Mouse (Mus musculus) brain, embryonic 14.5 days (tissue): Measurements from ENCODE around the gene Pus3. TPM values are rescaled to one million over a fixed set of nuclear protein-coding genes. Genes with fewer than 3 reads are reported as not detected.

Experiments
- DNase-seq: peaks from one replicate; pipeline ENCODE4 v3.0.0-alpha.2; 2011; ENCODE audit warnings: low read depth
- CTCF ChIP-seq: fragments of 200-500 bp; IDR thresholded peaks from 2 replicates; pipeline ENCODE4 v1.5.1; 2012; ENCODE audit warnings: inconsistent platforms, mild to moderate bottlenecking, moderate library complexity, borderline replicate concordance; ENCODE audit not compliant: insufficient read depth, insufficient read length; ENCODE audit errors: extremely low read depth
- POLR2A ChIP-seq: fragments of 200-500 bp; IDR thresholded peaks from 2 replicates; pipeline ENCODE4 v1.6.1; 2012; ENCODE audit warnings: mild to moderate bottlenecking, inconsistent platforms, borderline replicate concordance; ENCODE audit not compliant: poor library complexity, insufficient read depth, insufficient read length, severe bottlenecking; ENCODE audit errors: extremely low read depth
- polyA plus RNA-seq: library from polyadenylated mRNA; depleted of rRNA; stranded (reverse); fragments of >200 nt; gene quantifications from 2 replicates; pipeline ENCODE4 v1.2.3, GENCODE M21; 2012; rRNA removed

The Pus3 gene
- 12.6 and 16.1 TPM in 2 replicates for polyA plus RNA-seq

GRCm38 (mm10) chr9:35558257-35559008 lies at the start of gene Pus3, which contains the start of gene Ddx25:
Gene Pus3, plus strand, starts transcription at chr9:35558595.
Gene Ddx25, minus strand, starts transcription at chr9:35558528.
- DNase-seq = peak; percentile 80
- TF ChIP-seq POLR2A (peak; percentile 66), CTCF (no peak)

DNA sequence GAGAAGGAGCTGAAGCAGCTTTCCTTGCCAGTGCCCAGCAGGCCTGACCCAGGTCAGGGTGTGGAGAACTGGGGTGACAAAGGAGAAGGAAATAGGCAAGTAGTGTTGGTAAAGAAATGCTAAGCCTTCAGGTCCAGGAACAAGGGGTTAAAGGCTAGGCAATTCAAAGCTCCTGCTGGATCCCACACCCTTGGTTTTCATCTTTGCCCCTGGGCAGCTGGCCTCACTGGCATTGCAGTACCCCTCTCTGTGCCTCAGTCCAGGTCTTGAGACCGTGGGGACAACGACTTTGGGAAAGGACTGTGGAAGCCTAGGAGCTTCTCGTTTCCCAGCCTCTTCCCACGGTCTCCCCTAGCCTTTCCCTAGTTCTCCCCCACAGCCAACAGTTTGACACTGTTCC lies 44.5 kb upstream of the Pus3 start:
- DNase-seq = no peak
- TF ChIP-seq POLR2A (no peak), CTCF (no peak)

GRCm38 (mm10) chr9:35516182-35516581 lies 42.2 kb upstream of the Pus3 start:
- no peak for TF ChIP-seq CTCF
- TF ChIP-seq POLR2A = no peak
- no peak for DNase-seq

DNA sequence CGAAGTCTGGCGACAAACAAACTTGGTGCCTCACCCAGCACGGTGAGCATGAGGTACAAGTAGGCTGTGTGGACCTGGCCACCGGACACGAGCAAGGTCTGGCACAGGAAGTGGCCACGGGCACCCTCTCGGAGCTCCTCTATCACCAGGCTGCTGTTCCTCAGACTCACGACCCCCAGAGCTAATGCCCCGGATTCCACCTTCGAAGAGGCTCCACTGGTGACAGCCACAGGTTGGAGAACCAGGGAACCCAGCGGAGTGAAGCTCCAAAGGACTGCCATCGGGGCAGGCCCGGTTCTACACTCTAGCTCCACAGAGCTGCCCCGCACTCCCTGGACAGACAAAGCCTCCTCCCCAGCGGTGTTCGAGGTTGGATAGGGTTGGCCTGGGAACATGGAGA lies 41.7 kb upstream of the Pus3 start:
- DNase-seq = no peak
- TF ChIP-seq POLR2A = no peak
- no peak for TF ChIP-seq CTCF

DNA sequence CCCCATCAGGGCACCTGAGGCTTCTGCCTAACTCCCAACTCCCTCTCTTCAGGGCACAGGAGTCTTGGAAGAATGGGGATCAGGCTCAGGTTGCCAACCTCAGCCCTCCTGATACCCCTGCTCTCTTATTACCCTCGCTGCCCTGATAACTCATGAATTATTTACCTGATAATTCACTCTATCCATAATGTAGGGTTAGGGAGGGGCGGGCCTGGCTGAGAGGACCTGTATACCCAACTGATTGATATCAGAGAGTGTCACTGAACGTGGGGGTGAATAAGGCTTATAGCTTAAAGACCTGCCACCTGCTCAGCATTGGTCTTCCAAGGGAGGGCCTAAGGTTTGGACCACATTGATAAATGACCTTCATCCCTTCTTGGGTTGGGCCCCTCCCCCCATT lies 40.2 kb upstream of the Pus3 start, which contains the start of gene Gm1113:
Gene Gm1113, minus strand, starts transcription at position 101 of the 400 bp plus-strand sequence.
- no peak for TF ChIP-seq CTCF
- TF ChIP-seq POLR2A = no peak

GRCm38 (mm10) chr9:35520631-35521348 lies 37.6 kb upstream of the Pus3 start:
- TF ChIP-seq POLR2A (no peak), CTCF (no peak)
- DNase-seq = no peak

More for the DNA sequence above, 40.2 kb upstream of the Pus3 start, which contains the start of gene Gm1113:
- no peak for DNase-seq

- DNase-seq = no peak
- no peak for TF ChIP-seq POLR2A
Measured at GRCm38 (mm10) chr9:35522241-35522640, 36.2 kb upstream of the Pus3 start.

DNA sequence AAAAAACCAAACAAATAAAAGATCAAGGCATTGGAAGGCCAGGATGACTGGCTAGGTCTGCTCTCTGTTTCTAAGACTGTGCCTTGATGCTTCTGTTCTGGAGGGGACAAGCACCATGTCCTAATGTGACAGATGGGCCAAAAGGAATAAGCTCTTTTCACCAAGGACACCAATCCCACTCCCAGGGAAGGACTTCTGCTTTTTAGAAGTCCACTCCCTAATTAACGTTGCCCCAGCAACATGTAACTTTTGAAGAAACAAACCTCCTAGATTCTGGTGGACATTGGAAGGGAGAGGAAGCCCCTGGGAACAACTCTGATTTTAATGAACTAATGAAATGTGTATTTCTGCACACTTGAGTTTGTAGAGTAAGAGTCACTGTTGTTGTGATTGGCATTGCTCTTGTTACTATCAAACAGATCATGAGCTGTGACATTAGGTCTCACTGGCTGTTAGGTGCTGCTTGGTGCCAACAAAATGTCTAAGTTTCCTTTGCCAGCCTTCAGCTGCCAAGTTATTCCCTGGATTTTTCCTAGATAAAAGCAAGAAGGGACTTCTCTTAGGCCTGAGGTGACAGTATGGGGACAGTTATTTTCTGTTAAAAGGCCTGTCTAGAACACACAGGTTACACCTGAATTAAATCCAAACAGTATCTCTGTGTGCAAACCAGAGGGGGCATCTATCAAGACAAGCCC lies 35.4 kb upstream of the Pus3 start:
- TF ChIP-seq CTCF = no peak
- no peak for TF ChIP-seq POLR2A
- peak; percentile 69 for DNase-seq

DNA sequence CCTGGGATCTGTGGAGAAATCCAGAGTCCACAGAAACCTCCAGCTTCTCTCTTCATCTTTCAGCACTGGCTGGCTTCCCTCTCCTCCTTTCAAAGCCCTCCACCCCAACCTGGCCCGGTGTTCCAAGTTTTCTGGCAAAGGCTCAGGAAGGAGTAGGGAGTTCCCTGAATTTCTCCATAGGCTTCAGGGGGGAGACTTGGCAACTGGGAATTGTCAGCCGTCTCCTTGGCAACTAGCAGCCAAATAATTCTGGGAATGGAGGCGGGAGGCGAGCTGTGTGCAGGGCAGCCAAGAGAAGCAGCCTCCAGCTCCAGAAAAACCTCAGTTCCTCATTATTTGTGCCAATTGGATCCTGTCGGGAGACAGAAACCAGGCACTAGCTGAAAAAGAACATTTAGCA lies 34.9 kb upstream of the Pus3 start:
- TF ChIP-seq POLR2A (no peak), CTCF (no peak)
- DNase-seq = peak; percentile 95

DNA sequence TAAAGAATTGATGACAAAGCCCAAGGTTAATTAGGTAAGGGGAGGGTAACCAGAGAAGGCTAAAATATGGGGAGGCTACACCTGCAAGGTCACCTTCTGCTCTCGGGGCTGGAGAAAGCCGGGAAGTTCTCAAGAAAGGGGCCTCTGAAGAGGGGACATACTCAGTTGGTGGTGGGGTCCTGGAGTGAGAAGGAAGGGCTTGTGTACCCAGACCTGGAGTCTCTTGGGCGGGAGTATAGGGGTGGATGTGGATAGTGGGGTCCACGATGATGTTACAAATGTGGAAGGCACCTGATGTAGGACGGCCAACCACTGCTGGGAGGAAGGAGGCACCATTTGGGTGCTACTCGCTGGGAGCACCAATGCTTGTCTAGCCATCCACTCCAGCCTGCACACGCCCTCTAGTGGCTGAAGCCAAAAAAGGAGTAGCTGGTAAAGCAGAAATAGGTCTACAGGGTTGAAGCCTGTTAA lies 34.4 kb upstream of the Pus3 start:
- TF ChIP-seq POLR2A (no peak), CTCF (peak; percentile 82)
- peak; percentile 88 for DNase-seq

- no peak for TF ChIP-seq POLR2A
- no peak for TF ChIP-seq CTCF
- DNase-seq = no peak
Measured at GRCm38 (mm10) chr9:35529141-35529540, 29.3 kb upstream of the Pus3 start.

- TF ChIP-seq CTCF = no peak
- TF ChIP-seq POLR2A = no peak
- DNase-seq = no peak
Measured at GRCm38 (mm10) chr9:35529796-35530195, 28.6 kb upstream of the Pus3 start.

- DNase-seq = no peak
- TF ChIP-seq POLR2A (no peak), CTCF (no peak)
Measured at GRCm38 (mm10) chr9:35533266-35533665, 25.1 kb upstream of the Pus3 start.

- TF ChIP-seq POLR2A (no peak), CTCF (peak; percentile 84)
- peak; percentile 83 for DNase-seq
Measured at GRCm38 (mm10) chr9:35535110-35535509, 23.3 kb upstream of the Pus3 start.

DNA sequence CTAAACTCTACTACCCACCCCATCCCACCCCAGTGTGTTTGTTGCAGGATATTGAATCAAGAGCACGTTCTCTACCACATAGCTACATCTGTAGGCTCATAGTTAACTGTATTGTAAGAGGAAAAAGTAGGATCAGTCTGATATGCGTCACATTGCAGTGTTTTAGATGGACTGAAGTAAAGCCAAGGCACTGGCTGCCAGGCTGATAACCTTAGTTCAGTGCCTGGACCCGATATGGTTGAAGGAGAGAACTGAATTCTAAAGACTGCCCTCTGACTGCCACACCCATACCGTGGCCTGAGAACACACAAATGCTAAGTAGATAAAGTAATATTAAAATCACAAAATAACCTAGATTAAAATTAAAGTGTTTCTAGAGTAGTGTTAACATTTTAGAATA lies 22.5 kb upstream of the Pus3 start:
- no peak for DNase-seq
- TF ChIP-seq POLR2A (no peak), CTCF (no peak)
